Mouse (Mus musculus): ENCODE data around the gene Pde8a. TPM values are rescaled to one million over a fixed set of nuclear protein-coding genes. Genes with fewer than 3 reads are reported as not detected.

The Pde8a gene
- polyA plus RNA-seq, 1 experiment: 14.1 TPM

DNA sequence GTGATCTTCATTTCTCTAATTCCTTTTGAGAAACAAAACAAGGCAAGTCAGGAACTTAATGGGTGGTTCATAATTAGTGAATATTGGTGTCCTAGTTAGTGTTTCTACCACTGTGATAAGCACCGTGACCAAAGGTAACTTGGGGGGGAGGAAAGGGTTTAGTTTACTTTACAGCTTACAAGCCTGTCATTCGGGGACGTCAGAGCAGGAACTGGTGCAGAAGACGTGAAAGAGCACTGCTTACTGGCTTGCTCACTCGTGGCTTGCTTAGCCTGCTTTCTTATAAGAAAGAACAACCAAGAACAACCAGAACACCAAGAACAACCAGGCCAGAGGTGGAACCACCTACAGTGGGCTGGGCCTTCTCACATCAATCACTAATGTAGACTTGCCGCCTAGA is 65.6 kb downstream of the Pde8a start:
- DNase-seq (ENCODE audit: low spot score): no peak

DNA sequence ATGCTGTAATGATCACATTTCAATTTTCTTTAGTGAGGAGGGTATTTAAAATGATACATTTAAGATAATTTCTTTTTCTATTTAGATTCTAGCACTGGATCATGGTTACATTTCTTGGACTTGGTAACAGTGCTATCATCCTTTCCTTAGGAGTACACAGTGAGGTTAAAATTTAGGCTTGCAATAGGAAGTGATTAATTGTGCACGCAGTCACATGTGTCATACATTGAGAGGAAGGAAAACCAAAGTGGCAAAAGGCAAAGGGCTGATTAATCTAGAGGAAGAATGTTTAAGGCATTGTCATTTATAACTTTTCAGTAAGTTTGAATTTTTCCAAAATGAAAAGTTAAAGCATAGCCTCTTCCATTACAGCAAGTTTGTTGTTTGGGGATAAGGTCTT is 67.8 kb downstream of the Pde8a start:
- no peak for DNase-seq (ENCODE audit: low spot score)

DNA sequence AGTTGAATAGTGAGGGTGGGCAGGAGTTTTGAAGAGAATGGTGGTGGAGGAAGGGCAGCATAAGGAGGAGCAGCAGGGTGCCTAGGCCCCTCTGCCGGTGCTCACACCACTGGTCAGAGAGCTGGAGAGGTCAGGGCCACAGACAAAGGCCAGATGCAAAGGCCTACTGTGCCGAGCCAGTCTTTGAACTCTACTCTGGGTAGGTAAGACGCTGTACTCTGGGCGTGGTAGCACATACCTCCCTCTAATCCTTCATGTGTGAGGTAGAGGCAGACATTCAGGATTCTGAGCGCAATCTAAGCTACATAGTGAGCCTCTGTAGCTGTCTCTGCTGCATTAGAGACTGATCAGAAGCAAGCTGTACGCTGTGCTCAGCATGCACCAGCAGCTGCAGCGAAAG is 73.1 kb downstream of the Pde8a start:
- DNase-seq (ENCODE audit: low spot score): no peak

DNA sequence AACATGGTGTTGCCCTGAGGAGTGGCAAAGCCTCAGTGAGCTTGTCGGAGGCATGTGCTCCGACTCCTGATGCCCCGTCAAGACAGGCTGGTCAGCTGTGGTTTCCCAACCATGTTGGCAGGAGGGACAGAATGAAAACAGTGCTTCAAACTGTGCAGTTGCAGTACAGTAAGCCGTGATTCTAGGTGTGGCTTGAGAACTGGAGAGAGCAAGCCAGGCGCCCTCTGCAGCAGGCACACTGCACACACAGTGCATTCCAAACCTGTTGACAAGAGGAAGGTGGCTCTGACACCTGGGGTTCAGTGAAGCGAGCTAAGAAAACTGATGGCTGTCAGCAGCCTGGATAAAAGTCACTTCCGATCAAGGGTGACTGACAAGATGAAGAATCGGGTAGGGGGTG is 73.5 kb downstream of the Pde8a start:
- no peak for DNase-seq (ENCODE audit: low spot score)

DNA sequence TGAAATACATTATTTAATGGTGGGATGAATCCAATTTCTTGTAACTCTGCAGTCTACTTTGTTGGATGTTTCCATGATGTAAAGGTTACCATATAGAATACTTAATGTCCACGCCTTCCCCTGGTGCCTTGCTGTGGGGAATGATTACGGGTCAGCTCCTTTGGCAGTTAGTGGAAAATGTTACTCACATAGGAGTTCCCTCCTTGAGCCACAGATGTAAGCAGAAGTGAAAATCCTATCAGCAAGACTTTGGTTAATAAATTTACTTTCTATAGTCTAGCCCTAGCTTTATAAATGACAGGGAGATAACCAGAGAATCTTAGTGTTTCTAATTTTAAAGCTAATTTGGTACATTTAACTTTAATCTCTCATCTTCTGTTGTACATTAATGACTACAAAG is 81.8 kb downstream of the Pde8a start:
- DNase-seq (ENCODE audit: low spot score): no peak

DNA sequence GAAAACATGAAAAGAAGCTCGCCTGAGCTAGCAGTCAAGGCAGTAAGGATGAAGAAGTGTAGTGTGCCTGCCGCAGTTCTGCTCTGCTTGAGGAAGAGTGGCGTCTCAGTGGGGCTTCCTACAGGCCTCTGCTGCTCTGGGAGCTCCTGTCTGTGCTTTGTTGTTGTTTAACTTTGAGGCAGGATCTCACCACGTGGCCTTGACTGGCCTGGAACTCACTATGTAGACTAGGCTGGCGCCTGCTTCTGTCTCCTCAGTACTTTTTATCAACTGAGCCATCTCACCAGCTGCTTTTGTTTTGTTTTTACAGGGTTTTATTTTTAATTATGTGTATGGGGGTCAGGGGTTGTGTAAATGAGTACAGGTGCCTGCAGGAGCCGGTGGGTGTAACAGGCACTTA is 84.8 kb downstream of the Pde8a start:
- no peak for DNase-seq (ENCODE audit: low spot score)

DNA sequence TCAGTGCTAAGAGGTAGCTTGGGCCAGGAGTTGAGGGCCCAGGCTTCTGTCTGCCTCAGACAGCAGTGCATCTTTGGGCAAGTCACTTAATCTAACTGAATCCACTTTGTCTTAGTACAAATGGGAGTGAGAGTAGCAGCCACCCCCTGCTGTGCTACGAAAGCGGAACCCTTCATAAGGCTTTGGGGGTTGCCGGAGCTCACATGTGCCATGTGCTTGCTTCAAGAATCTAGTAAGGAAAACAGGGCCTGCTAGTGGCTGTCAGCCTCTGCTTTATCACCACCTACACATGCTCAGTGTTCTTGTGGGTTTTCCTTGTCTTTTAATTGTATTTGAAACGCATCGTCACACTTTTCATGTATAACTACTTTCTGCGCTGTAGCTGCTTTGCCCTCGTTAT is 87.9 kb downstream of the Pde8a start:
- DNase-seq (ENCODE audit: low spot score): no peak

DNA sequence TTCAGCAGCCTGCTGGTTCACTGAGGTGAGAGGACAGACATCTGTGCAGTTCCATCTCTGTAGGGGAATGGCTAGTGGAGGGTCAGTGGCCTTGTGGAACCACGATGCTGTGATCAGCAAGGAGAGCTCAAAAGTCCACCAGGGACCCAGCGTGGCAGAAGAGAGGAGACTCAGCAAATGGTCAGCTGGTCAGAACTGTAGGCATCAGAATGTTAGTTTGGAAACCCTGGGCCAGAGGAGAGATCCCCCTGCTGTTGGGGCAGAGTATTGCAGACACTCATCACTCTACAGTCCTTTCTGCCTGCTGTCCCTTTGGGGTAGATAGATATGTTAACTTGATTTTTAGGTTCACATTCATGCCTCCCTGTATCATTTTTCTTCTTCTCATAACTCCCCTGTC is 90.3 kb downstream of the Pde8a start:
- no peak for DNase-seq (ENCODE audit: low spot score)

DNA sequence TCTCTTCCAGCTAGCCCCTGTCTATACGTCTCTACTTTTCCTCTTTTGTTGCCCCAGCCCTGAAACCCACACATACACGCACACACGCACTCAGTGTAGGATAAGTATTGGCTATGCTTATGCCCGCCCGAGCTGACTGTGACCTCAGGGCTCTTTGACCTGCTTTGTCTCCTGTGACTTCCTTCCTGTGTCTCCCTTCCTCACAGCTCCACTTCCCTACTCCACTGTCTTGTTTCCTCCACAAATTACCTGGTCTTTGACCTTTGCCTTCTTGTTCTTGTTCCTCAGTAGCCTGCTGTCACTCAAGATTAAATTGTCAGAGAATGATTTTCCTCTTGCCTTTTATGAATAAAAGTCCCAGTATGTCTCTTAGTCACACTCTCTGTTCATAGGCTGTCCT is 90.7 kb downstream of the Pde8a start:
- no peak for DNase-seq (ENCODE audit: low spot score)

DNA sequence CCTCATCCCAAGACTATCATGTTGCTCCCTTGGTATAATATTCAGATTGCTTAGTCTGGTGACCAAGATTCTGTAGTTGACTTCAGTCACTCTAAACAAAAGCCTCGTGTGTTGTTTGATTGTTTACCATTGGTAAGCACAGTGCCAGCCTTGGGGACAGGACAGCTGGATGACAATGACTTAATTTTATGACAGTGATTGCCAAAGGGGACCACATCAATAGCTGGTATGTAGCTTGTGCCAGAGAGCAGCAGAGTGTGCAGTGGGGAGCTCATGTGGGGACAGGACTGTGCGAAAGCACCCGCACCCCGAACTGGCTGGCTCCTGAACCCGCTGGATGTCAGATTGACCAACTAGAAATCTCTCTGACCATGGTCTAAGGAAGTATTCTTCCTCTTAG is 91.3 kb downstream of the Pde8a start:
- no peak for DNase-seq (ENCODE audit: low spot score)

DNA sequence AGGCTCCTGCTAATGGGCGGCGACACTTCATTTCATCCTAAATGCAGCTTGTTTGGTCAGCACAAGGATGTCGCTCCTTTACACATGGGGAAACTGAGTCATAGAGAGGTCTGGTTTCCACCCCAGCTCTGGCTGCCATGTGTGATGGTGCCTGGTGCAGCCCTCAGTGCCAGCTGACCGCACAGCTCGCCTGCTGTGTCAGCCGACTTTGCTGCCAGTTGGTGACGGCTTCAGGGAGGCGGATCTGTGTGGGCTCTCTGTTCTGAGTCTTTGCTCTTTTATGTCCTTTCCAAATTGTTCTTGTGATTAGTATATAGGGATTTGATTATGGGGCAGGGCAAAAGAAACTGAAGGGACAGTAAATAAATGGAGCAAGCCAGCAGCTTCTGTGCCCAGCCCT is 94.3 kb downstream of the Pde8a start:
- DNase-seq (ENCODE audit: low spot score): no peak

DNA sequence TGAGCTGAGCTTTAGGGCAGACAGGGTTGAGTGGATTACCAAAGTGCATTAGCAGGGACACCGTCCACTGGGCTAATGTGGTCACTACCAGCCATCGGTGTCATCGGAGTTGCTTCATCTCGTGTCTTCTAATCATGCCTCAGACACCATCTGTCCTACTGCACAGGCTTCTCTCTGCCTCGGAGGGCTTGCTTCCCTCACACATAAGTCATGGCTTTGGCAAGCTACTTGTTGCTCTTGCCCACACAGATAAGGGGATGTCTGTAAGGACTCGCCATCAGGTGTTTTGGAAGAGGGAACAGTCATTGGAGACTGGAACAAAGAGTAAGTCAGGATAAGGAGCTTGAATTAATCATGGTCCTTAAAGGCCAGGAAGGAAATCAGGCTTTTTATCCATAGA is 95.9 kb downstream of the Pde8a start:
- DNase-seq (ENCODE audit: low spot score): no peak

DNA sequence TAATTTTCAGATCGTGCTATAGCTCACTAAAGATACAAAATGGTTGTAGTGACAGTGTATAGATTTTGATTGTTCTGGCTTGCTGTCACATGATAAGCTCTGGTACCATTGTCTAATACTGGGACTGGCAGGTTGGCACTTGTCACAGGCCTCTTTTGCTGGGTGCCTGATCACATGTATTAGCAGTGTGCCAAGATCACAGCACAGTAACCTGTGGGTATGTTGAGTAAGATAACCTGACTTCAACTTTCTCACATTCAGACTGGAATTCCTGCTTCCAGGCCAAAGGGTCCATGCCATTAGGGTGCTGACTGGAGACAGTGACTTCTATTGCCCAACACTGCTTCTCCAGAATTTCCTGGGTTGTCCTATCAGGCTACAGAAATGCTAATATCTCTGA is 97.7 kb downstream of the Pde8a start:
- no peak for DNase-seq (ENCODE audit: low spot score)

DNA sequence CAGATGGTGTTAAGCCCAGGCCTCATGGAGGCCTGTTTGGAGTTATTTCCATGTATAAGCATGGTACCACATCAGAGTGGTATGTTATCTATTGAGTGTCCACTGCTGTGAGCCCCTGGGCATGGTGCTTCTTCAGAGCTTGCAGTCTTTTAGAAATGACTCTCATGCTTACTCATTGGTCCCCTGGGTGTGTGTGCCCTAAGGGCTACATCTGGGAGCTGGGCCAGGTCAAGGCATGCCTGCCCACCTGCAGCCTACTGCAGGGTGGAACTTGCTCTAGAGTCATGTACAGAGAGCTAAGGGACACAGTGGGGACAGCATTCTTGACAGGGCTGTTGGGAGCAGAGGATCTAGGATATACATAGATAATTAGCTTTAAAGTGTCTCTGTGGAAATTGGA is 98.2 kb downstream of the Pde8a start:
- no peak for DNase-seq (ENCODE audit: low spot score)

DNA sequence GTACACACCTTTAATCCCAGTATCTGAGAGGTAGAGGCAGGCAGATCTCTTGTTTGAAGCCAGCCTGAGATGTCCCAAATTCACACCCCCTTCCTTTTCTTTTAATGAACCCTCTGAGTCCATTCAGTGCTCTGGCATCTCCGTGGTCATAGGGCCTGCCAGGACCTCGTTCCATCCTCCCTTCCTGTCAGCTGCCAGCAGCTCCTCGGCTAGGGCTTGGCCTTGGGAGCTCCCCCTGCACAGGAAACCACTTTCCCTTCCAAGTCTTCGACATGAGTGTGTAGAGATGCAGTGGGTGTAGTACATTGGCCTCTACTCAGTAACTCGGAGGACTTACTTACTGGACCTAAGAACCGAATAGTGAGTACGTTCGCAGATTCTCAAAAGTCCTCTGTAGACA is 102.2 kb downstream of the Pde8a start:
- no peak for DNase-seq (ENCODE audit: low spot score)

DNA sequence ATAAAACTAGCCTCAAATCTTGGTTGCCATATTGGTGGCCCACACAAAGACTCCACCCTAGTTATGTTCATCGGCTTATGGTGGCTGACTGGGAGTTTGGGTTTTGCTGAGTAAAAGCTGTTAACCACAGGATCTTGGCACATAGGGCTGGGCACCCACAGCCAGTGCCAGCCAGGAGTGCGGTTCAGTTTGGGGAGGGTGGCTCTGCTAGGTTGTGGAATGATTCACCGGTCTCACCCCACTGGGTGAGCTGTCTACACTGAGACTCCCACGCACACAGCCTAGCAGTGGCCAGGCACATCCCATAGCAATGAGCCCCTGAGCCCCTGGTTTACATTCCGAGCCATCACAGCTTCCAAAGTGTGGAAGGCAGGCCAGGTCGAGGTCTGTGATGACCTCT is 106.4 kb downstream of the Pde8a start:
- DNase-seq (ENCODE audit: low spot score): no peak

DNA sequence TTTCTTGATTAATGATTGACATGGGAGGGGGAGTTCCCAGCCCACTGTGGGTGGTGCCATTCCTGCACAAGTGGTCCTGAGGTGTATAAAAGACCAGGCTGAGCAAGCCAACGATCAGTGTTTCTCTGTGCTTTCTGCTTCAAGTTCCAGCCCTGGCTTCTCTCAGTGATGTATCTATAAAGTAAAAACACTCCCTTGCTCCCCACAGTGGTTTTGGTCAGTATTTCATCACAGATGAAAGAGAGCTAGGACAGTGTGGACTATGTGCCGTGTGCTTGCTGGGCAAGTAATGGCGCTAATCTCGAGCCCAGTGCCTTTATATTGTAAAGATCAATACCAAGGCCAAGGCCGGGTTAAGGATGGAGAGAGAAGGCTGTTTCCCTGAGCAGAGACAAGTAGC is 108.4 kb downstream of the Pde8a start:
- DNase-seq (ENCODE audit: low spot score): no peak

DNA sequence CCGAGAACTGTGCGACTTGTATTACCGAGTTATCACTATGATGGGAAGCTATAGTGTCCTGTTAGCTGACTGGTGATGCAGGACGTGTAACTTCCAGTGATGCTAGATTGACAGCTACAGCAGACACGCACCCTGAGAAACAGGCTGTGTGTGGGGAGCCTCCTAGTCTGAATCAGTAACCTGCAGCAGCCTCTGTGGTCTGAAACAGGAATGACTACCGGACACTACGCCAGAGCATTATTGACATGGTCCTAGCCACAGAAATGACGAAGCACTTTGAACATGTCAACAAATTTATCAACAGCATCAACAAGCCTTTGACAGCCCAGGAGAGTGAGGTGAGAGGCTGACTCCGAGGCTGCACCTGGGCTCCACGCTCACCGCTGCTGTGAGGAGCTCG is 112.6 kb downstream of the Pde8a start:
- DNase-seq (ENCODE audit: low spot score): no peak

DNA sequence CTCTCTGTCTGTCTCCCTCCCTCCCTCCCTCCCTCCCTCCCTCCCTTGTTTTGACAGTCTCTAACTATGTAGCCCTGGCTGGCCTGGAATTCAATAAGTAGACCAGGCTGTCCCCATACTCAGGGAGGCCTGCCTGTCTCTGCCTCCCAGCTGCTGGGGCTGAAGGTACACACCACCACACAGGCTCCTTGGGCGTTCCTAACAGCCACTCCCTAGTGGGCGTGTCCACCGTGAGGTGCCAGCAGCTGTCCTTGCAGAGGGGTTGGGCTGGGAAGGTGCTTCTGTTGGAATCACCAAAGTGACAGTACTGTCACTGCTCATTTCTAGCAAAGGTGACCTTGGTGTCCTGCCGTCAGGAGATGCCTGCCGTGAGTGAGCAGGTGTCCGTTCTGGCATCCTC is 113.5 kb downstream of the Pde8a start:
- no peak for DNase-seq (ENCODE audit: low spot score)

DNA sequence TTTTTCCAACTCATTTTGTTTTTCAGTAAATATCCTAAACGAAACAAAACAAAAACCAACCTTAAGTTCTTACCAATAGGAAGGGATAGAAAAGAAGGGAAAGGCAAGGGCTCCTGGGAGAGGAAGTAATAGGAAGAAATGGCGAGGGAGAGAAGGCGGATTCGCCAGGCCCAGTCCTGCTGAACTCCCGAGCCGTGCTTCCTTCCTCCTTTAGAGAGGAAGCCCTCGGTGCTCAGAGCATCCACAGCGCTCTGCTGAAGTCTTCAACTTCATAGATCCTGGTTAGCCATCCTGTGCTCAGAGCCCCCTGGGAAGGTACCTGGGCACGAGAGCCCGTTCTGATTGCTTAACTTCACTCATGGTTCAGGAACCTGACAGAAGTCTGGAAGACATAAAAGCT is 114.3 kb downstream of the Pde8a start:
- no peak for DNase-seq (ENCODE audit: low spot score)

DNA sequence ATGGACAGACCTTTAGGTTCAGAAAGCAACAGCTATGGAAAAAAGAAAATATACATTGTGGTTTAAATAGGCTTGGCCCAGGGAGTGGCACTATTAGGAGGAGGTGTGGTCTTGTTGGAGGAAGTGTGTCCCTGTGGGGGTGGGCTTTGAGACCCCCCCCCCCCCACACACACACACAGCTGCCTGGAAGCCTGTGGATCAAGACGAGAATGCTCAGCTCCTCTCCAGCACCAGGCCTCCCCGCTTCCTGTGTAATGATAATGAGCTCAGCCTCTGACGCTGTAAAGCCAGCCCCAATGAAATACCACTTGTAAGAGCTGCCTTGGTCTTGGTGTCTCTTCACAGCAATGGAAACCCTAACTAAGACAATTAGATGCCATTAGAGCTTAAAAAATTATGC is 117.4 kb downstream of the Pde8a start:
- DNase-seq (ENCODE audit: low spot score): no peak

DNA sequence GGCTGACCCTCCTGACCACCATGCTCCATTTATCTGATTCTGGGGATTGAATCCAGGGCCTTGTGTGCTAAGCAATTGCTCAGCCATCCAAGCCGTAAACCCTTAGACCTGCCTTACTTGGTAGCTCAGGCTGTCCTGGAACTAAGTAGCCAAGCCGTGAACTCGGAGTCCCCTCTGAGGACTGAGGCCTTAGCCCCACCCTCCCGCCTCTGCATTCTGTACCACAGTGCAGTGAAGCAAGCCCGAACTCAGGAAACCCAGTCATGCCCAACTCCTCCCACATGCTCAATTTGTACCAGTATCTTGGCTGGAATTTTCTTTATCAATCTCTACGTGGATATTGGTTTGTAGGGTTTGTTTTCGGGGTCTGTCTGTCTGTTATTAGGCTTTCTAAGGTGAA is 118.5 kb downstream of the Pde8a start:
- no peak for DNase-seq (ENCODE audit: low spot score)

DNA sequence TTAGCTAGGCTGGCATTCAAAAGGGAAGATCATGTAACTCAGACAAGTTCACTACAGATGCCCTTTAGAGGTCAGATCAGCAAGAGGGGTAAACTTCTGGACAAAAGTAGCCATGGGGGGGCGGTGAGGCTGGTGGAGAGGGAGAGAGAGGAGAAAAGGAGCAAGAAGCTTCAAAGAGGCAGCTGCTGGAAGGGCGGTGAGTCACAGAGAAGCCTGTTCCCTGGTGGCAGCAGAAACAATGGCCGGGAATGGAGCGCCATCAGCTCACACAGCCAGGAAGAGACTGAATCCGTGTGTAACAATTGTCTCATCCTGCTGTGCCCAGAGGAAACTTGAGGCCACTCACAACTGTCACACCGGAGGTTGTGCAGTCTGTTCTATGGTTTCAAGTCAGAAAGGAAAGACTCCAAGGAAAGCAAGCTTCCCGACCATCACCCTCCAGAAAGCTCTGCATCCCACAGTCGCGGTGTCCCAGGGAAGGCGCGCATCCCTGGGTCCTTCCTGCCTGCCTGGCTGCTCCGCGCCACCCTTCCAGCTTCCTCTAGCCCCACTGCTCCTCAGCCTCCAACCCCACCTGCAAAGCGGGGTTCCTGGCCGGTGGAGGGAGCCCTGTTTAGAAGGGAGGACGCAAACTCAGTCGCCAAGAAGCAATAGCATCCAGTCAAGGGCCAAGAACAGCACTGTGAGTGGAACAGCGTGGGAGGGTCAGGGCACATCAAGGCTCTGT is 122.5 kb downstream of the Pde8a start:
- no peak for DNase-seq (ENCODE audit: low spot score)

DNA sequence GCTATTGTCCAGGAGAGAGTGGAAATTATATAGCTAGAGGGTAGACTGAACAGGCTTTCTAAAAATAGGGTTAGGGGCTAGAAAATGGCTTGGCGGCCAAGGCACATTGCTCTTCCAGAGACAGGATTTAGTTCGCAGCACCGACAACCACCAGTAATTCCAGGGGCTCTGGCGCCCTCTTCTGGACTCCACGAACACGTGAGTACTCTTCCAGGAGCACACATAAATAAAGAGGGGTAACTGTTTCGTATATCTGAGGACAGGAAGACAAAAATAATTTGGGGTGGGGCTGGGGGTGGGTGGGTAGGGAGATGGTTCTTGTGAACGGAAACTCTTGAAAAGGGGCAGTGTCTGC is 123.0 kb downstream of the Pde8a start:
- DNase-seq (ENCODE audit: low spot score): no peak
